Mouse (Mus musculus) T-helper 2 cell (primary cell): ENCODE measurements around the gene Psmd13.

ENCODE experiments used
- in situ Hi-C: fragments of 300-600 bp; cut with MboI, MseI; formaldehyde crosslinking; loops from one replicate; pipeline ENCODE4 v1.15.1; 2025; ENCODE audit warnings: high pct_unique_total_duplicates

Psmd13 gene

DNA sequence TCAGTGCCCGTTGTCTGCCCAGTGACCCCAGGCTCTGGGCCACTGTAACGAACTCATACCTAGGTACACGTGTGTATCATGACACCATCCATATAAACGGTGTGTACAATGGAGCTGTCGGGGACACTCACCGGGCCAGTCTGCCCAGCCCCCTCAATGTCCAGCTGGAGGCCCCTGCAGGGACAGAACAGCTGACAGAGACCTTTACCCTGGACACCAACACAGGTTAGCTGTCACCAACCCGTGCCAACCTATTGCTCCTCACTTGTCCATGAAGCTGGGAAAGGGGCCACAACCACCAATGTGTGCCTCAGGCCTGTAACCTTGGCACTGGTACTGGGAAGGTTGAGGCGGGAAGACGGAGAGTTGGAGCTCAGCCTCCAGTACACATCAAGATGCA lies 60.6 kb downstream of the Psmd13 start:
- in situ Hi-C loops = no loop called here

DNA sequence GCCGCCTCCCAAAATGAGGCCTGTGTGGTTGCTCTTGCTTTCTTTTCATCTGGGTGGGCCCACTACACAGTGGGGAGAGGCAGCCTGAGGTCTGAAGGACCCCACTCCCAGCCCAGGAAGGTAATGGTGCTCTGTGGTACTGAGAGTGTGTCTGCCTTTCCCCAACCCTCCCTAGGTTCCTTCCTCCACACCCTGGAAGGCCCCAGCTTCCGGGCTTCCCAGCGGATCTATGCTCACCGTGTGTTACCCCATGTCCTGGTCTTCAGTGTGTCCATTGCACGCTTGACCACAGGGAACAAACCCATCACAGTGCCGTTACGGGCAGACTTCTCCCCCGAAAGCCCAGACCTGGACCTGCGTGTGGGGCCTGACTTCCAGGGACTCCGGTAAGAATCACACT lies 61.0 kb downstream of the Psmd13 start:
- in situ Hi-C loops = no loop called here

GRCm38 (mm10) chr7:140943356-140943755 lies 61.6 kb downstream of the Psmd13 start:
- in situ Hi-C loops = no loop called here

DNA sequence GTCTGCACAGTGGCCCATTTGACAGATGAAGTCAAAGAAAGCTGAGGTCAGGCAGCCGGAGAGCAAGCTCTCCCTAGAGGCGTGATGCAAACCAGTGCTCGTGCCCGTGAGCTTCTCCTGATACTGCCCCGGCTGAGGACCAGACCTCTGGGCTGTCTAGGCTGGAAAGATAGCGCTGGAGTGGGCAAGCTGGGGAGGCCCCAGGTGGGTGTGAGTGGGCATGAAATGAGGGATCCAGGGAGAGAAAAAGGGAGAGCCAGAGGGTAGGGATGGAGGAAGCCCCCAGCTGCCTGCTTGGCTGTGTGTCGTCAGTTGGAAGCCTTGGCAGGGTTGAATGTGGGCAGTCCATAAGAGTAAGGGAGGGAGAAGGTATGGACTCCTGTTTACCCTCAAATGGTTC lies 62.5 kb downstream of the Psmd13 start:
- in situ Hi-C loops = no loop called here

- in situ Hi-C loops = loop anchor here (5.0 kb wide), 1 partner anchor 957 kb away; no protein-coding TSS in a partner anchor
These were observed 63.5 kb downstream of the Psmd13 start for GRCm38 (mm10) chr7:140945247-140945646.

GRCm38 (mm10) chr7:140946311-140946710 lies 64.5 kb downstream of the Psmd13 start:
- in situ Hi-C loops = loop anchor here (5.0 kb wide), 1 partner anchor 956 kb away; no protein-coding TSS in a partner anchor

- in situ Hi-C loops = loop anchor here (5.0 kb wide), 1 partner anchor 955 kb away; no protein-coding TSS in a partner anchor
These were observed 65.2 kb downstream of the Psmd13 start for GRCm38 (mm10) chr7:140946980-140947379.

- in situ Hi-C loops = loop anchor here (5.0 kb wide), 1 partner anchor 954 kb away; no protein-coding TSS in a partner anchor
These were observed 66.4 kb downstream of the Psmd13 start for GRCm38 (mm10) chr7:140948161-140948560.
